Mouse (Mus musculus) bone marrow, adult 2 months (tissue): ENCODE data around the gene Ero1lb.

ENCODE experiments used
- CTCF ChIP-seq: fragments of 200-500 bp; IDR thresholded peaks from 2 replicates; pipeline ENCODE4 v1.5.1; 2011; ENCODE audit warnings: low read length, control low read depth; ENCODE audit not compliant: control insufficient read depth, insufficient read depth
- POLR2A ChIP-seq: fragments of 200-500 bp; IDR thresholded peaks from 2 replicates; pipeline ENCODE4 v1.6.1; 2011; ENCODE audit warnings: low read depth, mild to moderate bottlenecking, control low read depth, low read length, borderline replicate concordance; ENCODE audit not compliant: control insufficient read depth

DNA sequence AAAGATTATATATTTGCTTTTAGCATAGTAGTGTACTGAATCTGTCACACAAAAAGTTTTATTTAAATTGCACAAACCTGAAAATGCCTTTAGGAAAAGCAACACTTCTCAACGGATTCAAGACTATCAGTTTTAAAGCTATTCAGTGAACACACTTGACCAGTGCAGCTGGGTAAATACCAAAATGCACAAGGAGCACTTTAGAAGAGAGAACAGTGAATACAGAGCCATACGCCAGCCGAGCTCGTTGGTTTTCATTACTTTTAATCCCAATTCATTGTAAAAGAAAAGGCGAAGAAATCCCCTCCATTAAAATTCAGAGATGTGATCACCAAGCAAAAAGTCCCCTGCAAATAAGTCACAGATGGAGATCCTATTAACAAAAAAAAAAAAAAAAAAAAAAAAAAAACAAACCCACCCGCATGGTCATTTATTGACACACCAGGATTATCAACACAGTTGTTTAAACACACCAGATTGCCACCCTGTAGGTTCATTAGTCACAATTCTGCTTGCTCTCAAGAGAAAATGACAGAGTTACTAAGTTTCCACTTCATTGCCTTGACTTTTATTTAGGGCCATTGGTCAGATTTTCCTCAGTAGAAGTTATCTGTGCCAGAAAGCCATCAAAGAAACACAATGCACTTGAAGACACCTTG is 6.1 kb upstream of the Ero1lb start:
- TF ChIP-seq CTCF: no peak
- no peak for TF ChIP-seq POLR2A
